Mouse (Mus musculus): Measurements from ENCODE around the gene Magi1.

DNA sequence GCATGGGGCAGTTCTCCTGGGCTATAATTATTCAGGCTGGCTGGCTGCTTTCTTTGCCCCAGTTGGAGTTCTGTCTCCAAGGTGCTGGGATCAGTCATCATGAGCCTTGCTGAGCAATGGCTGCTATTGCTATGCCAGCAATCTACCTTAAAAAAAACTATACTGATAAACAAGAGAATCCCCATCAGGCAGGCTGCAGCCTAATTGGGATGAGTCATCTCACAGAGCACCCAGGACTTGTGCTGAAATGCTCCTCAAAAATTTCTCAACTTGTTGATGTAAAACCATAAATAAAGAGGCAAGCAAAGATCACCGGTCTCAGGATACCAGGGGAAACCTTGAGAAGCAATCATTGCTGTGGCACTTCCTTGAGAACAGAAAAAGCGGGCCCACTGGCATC is 141.2 kb downstream of the Magi1 start:
- no peak for TF ChIP-seq FLI1 (IDR thresholded peaks at IDR 0.05; ENCODE audit: low read length)
- no peak for TF ChIP-seq GATA1 (IDR thresholded peaks at IDR 0.05; ENCODE audit: borderline replicate concordance, low read length)

Data from megakaryocyte, embryonic 14.5 days (primary cell).